Mouse (Mus musculus) monocyte, adult 2 months (primary cell): Measurements from ENCODE around the gene Edem3.
"Not testable (repeated sequence)": the region's sequence is repeated elsewhere in the genome, so short reads cannot be mapped to it uniquely, and the experiment has no call there.

Experiments used
- DNase-seq, 2 experiments: peaks; one replicate each; pipeline ENCODE4 v3.0.0; 2022; ENCODE audit warnings: low spot score in 2 of 2, low read depth in 1 of 2

The Edem3 gene

GRCm38 (mm10) chr1:151810628-151811421 lies 55.7 kb downstream of the Edem3 start:
- DNase-seq: no peak

DNA sequence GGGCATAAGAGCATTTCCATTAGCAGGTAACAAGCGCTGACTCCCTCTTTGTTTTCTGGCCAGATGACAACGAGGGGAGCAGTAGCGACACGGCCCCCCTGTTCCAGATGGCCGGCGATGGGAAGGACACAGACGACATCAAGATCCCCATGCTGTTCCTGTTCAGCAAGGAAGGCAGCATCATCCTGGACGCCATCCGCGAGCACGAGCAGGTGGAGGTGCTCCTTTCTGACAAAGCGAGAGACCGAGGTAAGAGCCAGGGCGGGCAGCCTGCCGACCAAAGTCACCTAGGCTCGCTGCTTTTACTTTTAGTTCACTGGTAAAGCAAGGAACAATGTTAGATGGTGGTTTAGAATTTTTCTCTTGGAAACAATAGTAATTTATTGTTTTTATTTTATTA lies 56.3 kb downstream of the Edem3 start:
- DNase-seq: no peak

DNA sequence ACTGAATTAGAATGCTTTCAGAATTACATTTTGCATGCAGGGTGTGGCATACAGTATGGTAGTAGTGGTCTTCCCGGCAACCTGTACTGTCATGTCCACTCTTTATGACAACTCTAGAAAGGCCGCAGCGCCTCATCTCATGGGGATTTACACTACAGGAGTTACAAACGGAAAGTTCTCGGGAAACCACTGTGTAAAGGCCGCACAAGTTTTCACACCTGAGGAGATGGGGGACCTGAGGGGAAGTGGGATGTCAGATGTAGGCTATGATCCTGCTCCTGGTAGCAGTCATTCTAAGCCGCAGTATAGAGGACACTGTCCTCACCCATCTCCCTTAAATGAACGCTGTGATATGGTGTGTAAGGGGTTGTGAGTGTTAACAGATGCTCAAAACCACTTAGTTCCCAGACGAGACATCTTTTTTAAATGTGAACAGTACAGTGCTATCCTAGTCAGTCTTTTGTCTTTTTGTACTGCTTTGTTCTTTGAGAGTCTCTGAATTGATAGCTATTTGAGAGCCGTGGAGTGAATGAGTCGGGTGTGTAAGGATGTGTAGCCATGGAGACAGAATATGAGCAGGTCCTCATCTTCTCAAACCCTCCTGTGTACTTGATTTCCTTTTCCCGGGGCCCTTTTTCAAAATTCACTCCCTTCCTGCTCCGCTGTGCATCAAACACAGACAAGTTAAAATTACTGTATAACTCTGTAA lies 57.0 kb downstream of the Edem3 start:
- no peak for DNase-seq

- no peak for DNase-seq
Observed at GRCm38 (mm10) chr1:151816051-151816450, 60.9 kb downstream of the Edem3 start.

DNA sequence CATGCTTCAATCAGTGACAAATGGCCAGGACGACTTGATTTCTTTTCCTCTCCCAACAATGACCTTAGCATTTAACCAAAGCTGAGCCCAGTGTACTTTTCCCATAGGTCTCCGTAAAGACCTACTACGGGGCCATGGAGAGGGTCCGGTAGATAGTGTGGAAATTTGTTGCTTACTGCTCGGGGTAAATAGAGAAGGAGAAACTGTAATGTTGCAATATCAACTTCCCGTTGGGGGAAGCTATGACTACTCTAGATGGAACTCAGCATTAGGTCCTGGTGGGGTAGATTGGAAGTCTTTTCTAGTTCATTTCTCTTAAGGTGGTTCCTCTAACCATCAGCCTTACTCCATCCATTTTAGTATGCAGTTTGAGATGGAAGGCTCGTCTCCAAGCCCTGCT lies 64.0 kb downstream of the Edem3 start:
- DNase-seq: peak in 1 of 2 experiments; percentile 15

DNA sequence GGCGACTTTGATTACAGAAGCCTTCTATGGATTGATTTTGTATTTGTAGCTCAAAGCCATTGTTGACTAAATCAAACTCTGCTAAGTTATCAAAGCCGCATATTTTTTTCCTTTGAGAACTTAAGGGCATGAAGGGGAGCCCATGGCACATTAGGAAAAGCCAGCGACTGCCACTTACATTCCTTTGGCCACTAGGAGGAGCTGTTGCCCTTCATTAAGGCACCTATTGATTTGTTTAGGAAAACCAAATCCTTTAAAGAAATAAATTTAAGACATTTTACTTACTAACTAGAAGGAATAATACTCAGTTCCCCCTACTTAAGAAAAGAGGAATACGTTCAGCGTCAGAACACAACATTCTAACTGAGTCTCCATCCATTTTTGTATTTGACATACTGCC lies 65.3 kb downstream of the Edem3 start:
- no peak for DNase-seq

GRCm38 (mm10) chr1:151825065-151825464 lies 69.9 kb downstream of the Edem3 start:
- no peak for DNase-seq

GRCm38 (mm10) chr1:151831791-151832190 lies 76.6 kb downstream of the Edem3 start:
- DNase-seq: no peak

DNA sequence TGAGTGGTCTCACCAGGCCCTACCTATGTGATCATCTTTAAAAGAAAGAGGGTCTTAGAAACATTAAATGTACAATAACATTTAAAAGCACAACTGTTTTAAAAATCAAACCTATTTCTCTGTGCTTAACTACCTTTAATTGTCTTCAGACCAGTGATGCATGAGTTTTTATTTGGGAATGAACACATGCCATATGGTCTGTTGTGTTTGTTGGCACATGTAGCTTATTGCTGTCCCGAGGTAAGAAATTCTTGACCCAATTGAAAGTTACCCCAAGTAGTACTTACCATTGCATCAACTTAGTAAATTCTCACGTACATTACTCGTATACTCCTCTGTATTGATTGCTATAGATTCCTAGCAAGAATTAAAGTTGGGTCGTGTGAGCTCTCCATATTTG lies 80.1 kb downstream of the Edem3 start:
- no peak for DNase-seq

DNA sequence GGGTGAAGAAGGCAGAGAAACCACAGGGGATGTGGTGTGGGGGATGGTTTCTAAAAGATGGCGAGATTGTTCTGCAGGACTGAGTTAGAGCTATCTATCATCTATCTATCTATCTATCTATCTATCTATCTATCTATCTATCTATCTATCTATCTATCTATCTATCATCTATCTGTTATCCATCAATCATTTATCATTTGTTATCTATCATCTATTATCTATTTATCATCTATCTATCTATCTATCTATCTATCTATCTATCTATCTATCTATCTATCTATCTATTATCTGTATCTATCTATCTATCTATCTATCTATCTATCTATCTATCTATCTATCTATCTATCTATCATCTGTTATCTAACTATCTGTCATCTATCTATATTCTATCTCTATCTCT lies 85.2 kb downstream of the Edem3 start:
- not testable (repeated sequence) for DNase-seq

GRCm38 (mm10) chr1:151845252-151845832 lies 90.2 kb downstream of the Edem3 start:
- DNase-seq: no peak

DNA sequence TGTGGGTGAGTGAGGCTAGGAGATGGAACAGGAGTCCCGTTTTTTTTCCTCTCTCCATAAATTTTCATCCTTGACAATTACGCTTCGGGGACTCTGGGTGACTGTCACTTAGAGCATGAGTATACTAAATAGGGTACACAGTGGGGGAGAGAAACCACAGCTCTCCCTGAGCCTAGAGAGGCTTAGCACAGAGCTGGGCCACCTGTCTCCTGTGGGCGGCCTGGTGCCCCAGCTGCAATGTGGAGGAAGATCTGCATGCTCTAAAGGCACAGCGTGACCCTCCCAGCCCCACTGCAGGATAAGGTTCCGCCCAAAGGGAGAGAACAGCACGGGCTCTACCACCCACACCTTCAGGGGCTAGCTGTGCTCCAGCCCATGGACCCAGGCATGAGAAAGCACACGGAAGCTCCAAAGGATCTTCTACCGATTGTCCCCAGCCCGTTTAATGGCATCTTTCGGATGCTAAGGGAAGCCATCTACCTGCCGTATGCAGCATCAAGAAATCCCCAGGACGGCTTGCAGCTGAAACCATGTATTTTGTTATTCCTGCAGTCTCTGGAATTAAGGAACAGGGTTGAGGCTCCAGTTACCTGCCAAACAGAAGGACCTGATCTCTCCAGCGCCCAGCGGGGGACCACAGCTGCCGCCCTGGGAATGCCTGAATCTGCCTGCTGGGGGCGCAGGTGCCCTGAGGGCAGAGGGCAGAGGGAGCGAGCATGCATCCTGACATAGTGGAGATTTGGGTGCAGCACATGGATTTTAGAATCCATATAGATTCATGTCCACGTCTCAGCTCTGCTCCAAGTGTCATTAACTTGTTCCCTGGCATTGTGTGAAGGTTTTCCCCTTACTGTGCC lies 91.0 kb downstream of the Edem3 start:
- DNase-seq: no peak

DNA sequence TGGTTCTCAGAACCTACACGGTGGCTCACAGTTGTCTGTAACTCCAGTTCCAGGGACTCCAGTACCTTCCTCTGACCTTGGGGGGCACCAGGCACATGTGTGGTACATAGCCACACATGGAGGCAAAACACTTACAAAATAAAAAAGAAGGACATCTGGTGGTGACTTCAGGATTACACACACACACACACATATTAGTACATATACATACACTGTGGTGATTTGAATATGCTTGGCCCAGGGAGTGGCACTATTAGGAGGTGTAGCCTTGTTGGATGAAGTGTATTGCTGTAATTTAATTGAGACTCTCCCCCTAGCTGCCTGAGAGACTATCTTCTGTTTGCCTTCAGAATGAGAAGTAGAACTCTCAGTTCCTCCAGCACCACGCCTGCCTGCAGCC lies 93.1 kb downstream of the Edem3 start:
- DNase-seq: no peak

DNA sequence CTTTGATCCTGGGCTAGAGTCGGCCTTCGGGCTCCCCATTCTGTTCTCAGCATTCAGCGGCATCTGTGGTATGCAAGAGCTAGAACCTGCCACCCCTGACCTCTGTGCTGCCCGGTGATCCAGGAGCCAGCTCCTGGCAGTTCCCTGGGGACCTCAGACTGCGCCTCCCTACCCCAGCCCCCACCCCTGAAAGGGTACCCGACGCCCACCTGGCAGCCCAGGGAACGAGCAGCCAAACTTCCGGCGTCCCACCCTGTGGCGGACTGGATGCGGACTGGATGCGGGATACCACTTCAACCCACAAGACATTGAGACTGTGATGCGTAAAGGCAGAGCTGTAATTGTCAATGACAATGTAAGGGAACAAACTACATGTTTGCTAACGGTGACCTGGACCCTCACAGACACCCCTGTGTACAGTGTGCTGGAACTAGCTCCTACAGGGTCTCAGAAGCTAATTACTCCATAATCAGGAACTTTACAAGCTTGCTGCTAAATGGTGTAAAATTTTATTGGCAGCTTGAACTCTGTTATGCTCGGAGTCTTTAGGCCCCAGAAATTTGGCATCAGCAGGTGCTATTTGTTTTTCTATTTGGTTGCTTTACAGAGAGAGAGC lies 94.9 kb downstream of the Edem3 start:
- DNase-seq: no peak

DNA sequence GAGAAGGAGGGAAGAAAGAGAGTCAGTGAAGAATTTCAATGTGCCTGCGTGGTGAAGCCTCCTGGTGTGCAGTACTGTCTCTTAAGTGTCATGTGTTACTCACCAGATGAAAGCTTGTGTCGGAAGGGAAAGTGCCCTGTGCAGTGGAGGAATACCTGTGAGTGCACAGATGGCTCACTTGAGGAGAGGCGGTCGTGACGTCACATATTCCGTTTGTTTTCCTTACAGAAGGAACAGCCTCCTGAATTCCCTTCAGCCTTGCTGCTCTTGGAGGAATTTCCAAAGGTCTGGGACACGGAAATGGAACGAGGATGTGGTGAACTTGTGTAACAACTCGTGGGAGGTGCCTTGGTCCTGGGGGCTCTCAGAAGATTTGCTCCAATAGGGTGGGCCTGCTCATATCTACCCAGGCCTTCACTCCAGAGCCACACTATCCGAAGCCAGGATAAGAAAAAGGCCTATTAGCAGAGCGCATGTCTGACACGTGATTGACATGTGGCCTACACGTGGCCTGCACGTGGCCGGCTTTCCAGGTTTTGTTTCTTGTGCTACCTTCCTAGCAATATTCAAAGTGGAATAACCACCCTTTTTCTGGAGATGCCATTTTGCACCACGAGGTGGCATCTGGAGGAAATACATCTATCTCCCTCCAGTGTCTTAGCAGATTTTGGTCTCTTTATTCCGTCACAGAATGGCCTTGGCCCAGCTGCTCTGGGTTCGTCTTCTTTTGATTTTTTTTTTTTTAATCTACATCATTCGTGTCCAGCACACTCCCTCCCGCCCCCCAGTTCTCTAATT lies 96.1 kb downstream of the Edem3 start:
- no peak for DNase-seq

DNA sequence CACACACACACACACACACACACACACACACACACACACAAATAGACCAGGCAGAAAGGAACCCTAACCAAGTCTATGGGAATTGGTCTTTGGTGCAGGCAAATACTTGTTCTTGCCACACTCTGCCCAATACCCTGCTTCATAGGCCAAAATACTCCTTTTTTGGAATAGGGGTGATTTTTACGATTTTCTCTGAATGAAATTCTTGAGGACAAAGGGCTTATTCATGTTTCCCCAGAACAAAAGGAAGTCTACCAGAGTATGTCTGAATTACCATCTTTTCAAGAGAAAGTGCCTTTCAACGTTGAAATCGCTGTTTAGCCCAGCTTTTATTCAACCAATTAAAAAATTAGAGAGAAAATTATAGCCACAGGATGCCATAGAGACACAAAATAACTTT lies 96.8 kb downstream of the Edem3 start:
- DNase-seq: no peak

DNA sequence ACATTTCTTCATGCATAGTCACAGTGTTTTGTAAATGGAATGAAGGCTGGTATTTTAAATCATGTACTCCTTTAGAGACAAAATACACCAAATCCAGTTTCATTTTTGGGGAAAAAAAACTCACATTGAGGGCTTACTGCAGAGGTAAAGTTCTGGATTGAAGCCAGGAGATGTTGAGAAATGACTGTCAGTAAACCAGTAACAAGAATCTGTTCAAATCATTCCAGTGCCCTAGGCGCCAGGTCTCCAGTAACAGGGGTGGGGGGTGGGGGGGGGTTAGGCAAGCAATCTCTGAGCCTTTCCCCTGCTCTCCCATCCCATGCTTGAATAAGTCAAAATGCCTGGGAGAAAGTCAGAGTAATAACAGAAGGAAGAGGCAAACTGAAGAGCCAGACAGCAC lies 100.4 kb downstream of the Edem3 start:
- no peak for DNase-seq

GRCm38 (mm10) chr1:151858474-151858873 lies 103.3 kb downstream of the Edem3 start:
- DNase-seq: no peak

GRCm38 (mm10) chr1:151861334-151861995 lies 106.3 kb downstream of the Edem3 start:
- no peak for DNase-seq

DNA sequence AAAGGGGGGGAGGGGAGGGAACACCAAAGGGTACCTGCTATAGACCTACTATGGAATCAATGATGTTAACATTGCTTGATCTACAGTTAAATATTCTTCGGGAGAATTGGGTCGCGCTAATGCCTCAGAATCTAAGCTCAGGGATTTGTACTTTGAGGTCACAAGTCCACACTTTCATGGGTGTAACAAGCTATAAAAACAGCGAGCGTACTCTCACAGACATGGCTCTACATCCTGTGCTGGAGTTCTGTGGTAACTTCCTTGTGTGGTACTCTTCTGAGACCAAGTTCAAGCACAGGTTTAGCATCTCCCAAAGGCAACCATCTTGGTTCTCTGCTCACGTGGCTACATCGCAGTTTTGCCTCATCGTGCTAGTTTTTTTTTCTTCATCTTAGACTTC lies 106.9 kb downstream of the Edem3 start:
- DNase-seq: no peak
